Mouse (Mus musculus): ENCODE data around the gene Cts7. TPM values are rescaled to one million over a fixed set of nuclear protein-coding genes. Genes with fewer than 3 reads are reported as not detected.

Gene Cts7
- polyA plus RNA-seq (2012; rRNA removed), result not detected in 2 replicates

DNA sequence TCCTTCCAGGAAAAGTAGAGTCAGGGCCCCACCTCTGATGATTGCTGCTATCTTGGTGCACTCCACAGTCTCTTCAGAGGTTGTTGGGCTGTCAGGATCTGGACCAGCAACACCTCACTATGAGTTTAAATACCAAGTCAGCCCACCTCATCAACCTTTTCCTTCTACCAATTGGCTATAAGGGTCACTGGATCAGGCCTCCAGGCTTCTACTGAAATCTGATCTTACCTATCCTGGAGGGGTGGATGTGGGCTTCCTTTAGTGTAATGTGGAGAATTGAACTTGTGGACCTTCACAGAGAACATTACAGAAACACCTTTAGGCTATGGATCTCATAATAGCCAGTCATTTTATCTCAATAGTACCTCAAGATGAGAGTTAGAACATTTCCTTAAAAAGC, at the start of gene Cts7:
Cts7 (minus strand) TSS at position 101 of the 400 bp plus-strand sequence.

Other genes with a start within 250 kb of the Cts7 start
- not detected in 2 replicates for gene Ctsr, start 193.9 kb downstream of the Cts7 start, polyA plus RNA-seq (2012; rRNA removed)
- gene Cts6, start 154.8 kb downstream of the Cts7 start, polyA plus RNA-seq (2012; rRNA removed), result not detected in 2 replicates
- not detected in 2 replicates for gene Cts8, start 102.8 kb downstream of the Cts7 start, polyA plus RNA-seq (2012; rRNA removed)
- gene Gm49398, start 69.4 kb downstream of the Cts7 start, polyA plus RNA-seq (2012; rRNA removed), result not detected in 2 replicates
- not detected in 2 replicates for gene Ctsm, start 183.6 kb upstream of the Cts7 start, polyA plus RNA-seq (2012; rRNA removed)
- gene Gm49352, start 210.0 kb upstream of the Cts7 start, polyA plus RNA-seq (2012; rRNA removed), result not detected in 2 replicates
- not detected in 2 replicates for gene Cts3, start 211.9 kb upstream of the Cts7 start, polyA plus RNA-seq (2012; rRNA removed)

Measured in colon, adult 2 months (tissue).